Mouse (Mus musculus): Measurements from ENCODE around the gene Ifnab. TPM values are rescaled to one million over a fixed set of nuclear protein-coding genes. Genes with fewer than 3 reads are reported as not detected.

Ifnab gene
- total and polyA plus RNA-seq, 2 experiments from 2014 or later: not detected

- H3K9me3 ChIP-seq (ENCODE audit: low read length): no peaks in the 10 kb centered on the region
- H3K36me3 ChIP-seq (ENCODE audit: insufficient read depth, low read length): no peaks in the 10 kb centered on the region; the same call in 1 of the 2 replicates
- no peaks in the 10 kb centered on the region for H3K27me3 ChIP-seq (ENCODE audit: insufficient read depth, low read length)
- no peak overlapping the region for H3K4me2 ChIP-seq (ENCODE audit: low read depth, low read length, poor library complexity, severe bottlenecking)
- 37% methylated on average over 3 of the region's 3 CpGs for WGBS
- H3K9ac ChIP-seq (replicated peaks; ENCODE audit: low read length, poor library complexity, severe bottlenecking): no peak overlapping the region
- DNase-seq (ENCODE audit: low spot score): no peak
- no peak for TF ChIP-seq CTCF (IDR thresholded peaks at IDR 0.05)
- no peaks in the 10 kb centered on the region for H3K4me1 ChIP-seq (ENCODE audit: insufficient read depth, low read length)
- no peak overlapping the region for H3K27ac ChIP-seq (ENCODE audit: low read depth, low read length)
- no peak overlapping the region for H3K4me3 ChIP-seq (ENCODE audit: low read depth, low read length)
- no peak for ATAC-seq (ENCODE audit: low FRiP score)
Measured at GRCm38 (mm10) chr4:88705924-88706323, 14.8 kb upstream of the Ifnab start.

- Histone ChIP-seq H3K4me2 (ENCODE audit: low read depth, low read length, poor library complexity, severe bottlenecking) (no peak overlapping the region), H3K4me1 (ENCODE audit: insufficient read depth, low read length) (no peaks in the 10 kb centered on the region), H3K36me3 (ENCODE audit: insufficient read depth, low read length) (no peaks in the 10 kb centered on the region), H3K27ac (ENCODE audit: low read depth, low read length) (no peak overlapping the region), H3K9me3 (ENCODE audit: low read length) (no peaks in the 10 kb centered on the region), H3K9ac (replicated peaks; ENCODE audit: low read length, poor library complexity, severe bottlenecking) (no peak overlapping the region), H3K27me3 (ENCODE audit: insufficient read depth, low read length) (no peaks in the 10 kb centered on the region), H3K4me3 (ENCODE audit: low read depth, low read length) (no peak overlapping the region)
- no peak for ATAC-seq (ENCODE audit: low FRiP score)
- no peak for TF ChIP-seq CTCF (IDR thresholded peaks at IDR 0.05)
- 95% methylated on average over 1 of the region's 1 CpGs for WGBS
- DNase-seq (ENCODE audit: low spot score): no peak
Measured at GRCm38 (mm10) chr4:88699301-88699700, 8.1 kb upstream of the Ifnab start.

GRCm38 (mm10) chr4:88698781-88699180 is 7.6 kb upstream of the Ifnab start:
- Histone ChIP-seq H3K27me3 (ENCODE audit: insufficient read depth, low read length) (0 out of 2 replicates have a peak, but pooled peaks cover 3% of the 10 kb centered on the region), H3K9me3 (ENCODE audit: low read length) (no peaks in the 10 kb centered on the region), H3K4me3 (ENCODE audit: low read depth, low read length) (no peak overlapping the region), H3K9ac (replicated peaks; ENCODE audit: low read length, poor library complexity, severe bottlenecking) (no peak overlapping the region), H3K27ac (ENCODE audit: low read depth, low read length) (no peak overlapping the region), H3K4me1 (ENCODE audit: insufficient read depth, low read length) (no peaks in the 10 kb centered on the region), H3K36me3 (ENCODE audit: insufficient read depth, low read length) (no peaks in the 10 kb centered on the region), H3K4me2 (ENCODE audit: low read depth, low read length, poor library complexity, severe bottlenecking) (no peak overlapping the region)
- ATAC-seq (ENCODE audit: low FRiP score): no peak
- 82% methylated on average over 5 of the region's 5 CpGs for WGBS
- no peak for TF ChIP-seq CTCF (IDR thresholded peaks at IDR 0.05)
- no peak for DNase-seq (ENCODE audit: low spot score)

GRCm38 (mm10) chr4:88697753-88698152 is 6.6 kb upstream of the Ifnab start:
- no peaks in the 10 kb centered on the region for H3K36me3 ChIP-seq (ENCODE audit: insufficient read depth, low read length)
- no peaks in the 10 kb centered on the region for H3K4me1 ChIP-seq (ENCODE audit: insufficient read depth, low read length)
- H3K27me3 ChIP-seq (ENCODE audit: insufficient read depth, low read length): 0 out of 2 replicates have a peak, but pooled peaks cover 3% of the 10 kb centered on the region
- TF ChIP-seq CTCF (IDR thresholded peaks at IDR 0.05): no peak
- no peak overlapping the region for H3K4me2 ChIP-seq (ENCODE audit: low read depth, low read length, poor library complexity, severe bottlenecking)
- DNase-seq (ENCODE audit: low spot score): no peak
- no peak for ATAC-seq (ENCODE audit: low FRiP score)
- no peak overlapping the region for H3K9ac ChIP-seq (replicated peaks; ENCODE audit: low read length, poor library complexity, severe bottlenecking)
- no peak overlapping the region for H3K4me3 ChIP-seq (ENCODE audit: low read depth, low read length)
- no peak overlapping the region for H3K27ac ChIP-seq (ENCODE audit: low read depth, low read length)
- 81% methylated on average over 4 of the region's 4 CpGs for WGBS
- H3K9me3 ChIP-seq (ENCODE audit: low read length): no peaks in the 10 kb centered on the region

GRCm38 (mm10) chr4:88697108-88697507 is 5.9 kb upstream of the Ifnab start:
- H3K27me3 ChIP-seq (ENCODE audit: insufficient read depth, low read length): 0 out of 2 replicates have a peak, but pooled peaks cover 3% of the 10 kb centered on the region
- no peak overlapping the region for H3K4me3 ChIP-seq (ENCODE audit: low read depth, low read length)
- H3K4me2 ChIP-seq (ENCODE audit: low read depth, low read length, poor library complexity, severe bottlenecking): no peak overlapping the region
- DNase-seq (ENCODE audit: low spot score) (no peak), ATAC-seq (ENCODE audit: low FRiP score) (no peak)
- no peak for TF ChIP-seq CTCF (IDR thresholded peaks at IDR 0.05)
- 71% methylated on average over 6 of the region's 6 CpGs for WGBS
- no peaks in the 10 kb centered on the region for H3K4me1 ChIP-seq (ENCODE audit: insufficient read depth, low read length)
- H3K9ac ChIP-seq (replicated peaks; ENCODE audit: low read length, poor library complexity, severe bottlenecking): no peak overlapping the region
- no peak overlapping the region for H3K27ac ChIP-seq (ENCODE audit: low read depth, low read length)
- H3K9me3 ChIP-seq (ENCODE audit: low read length): no peaks in the 10 kb centered on the region
- H3K36me3 ChIP-seq (ENCODE audit: insufficient read depth, low read length): no peaks in the 10 kb centered on the region

GRCm38 (mm10) chr4:88696237-88696884 is 5.2 kb upstream of the Ifnab start:
- H3K4me1 ChIP-seq (ENCODE audit: insufficient read depth, low read length): no peaks in the 10 kb centered on the region
- H3K9me3 ChIP-seq (ENCODE audit: low read length): no peaks in the 10 kb centered on the region
- no peaks in the 10 kb centered on the region for H3K36me3 ChIP-seq (ENCODE audit: insufficient read depth, low read length)
- H3K9ac ChIP-seq (replicated peaks; ENCODE audit: low read length, poor library complexity, severe bottlenecking): no peak overlapping the region
- 23% methylated on average over 3 of the region's 3 CpGs for WGBS
- TF ChIP-seq CTCF (IDR thresholded peaks at IDR 0.05): peak; percentile 97
- 0 out of 2 replicates have a peak, but pooled peaks cover 3% of the 10 kb centered on the region for H3K27me3 ChIP-seq (ENCODE audit: insufficient read depth, low read length)
- 0 out of 2 replicates have a peak, but pooled peaks have one; percentile 63 for ATAC-seq (ENCODE audit: low FRiP score)
- no peak overlapping the region for H3K4me2 ChIP-seq (ENCODE audit: low read depth, low read length, poor library complexity, severe bottlenecking)
- H3K4me3 ChIP-seq (ENCODE audit: low read depth, low read length): no peak overlapping the region
- DNase-seq (ENCODE audit: low spot score): peak; percentile 78
- no peak overlapping the region for H3K27ac ChIP-seq (ENCODE audit: low read depth, low read length)

All from midbrain, postnatal 0 days (tissue).